In genomic region chr8:78436661-78437060, GRCm38 (mm10) we compare ENCODE assay signal across 10 mouse cellular contexts. TPM values are rescaled to one million over a fixed set of nuclear protein-coding genes. Genes with fewer than 3 reads are reported as not detected.
DNase-seq lines count a peak whose midpoint lies in the region; ATAC-seq and TF ChIP-seq lines count a peak whose summit lies in the region.
"Had no signal": no experiment of that assay in that cellular context is flagged by ENCODE, and none has a peak within 500 bp of the region (broad histone marks: within the 10 kb centered on the region; RNA-seq: fewer than 3 reads in every experiment).

No protein-coding gene starts in this region.

- DNase-seq in gastrocnemius, adult 2 months, result no peak
- DNase-seq in gastrocnemius, postnatal 25 days, result no peak
- no peak for DNase-seq in forebrain, postnatal 0 days
- DNase-seq in frontal cortex, postnatal 36 days (ENCODE audit: low spot score in 2 of 2), result no peak
- no peak for DNase-seq in spleen, postnatal 4 days (ENCODE audit: low spot score in 2 of 2)
- DNase-seq in embryo, embryonic 9.5 days (ENCODE audit: extremely low spot score), result no peak

- H3K4me2 ChIP-seq in forebrain, postnatal 0 days (ENCODE audit: low read depth), result peak overlapping the region; percentile 66
- H3K4me2 ChIP-seq in liver, embryonic 15.5 days, result peak overlapping the region; percentile 39; the same call in 1 of the 2 replicates

- ATAC-seq in forebrain, postnatal 0 days, result peak; percentile 32
- no peak for ATAC-seq in liver, embryonic 15.5 days (ENCODE audit: insufficient read depth)
- ATAC-seq: inflammation-experienced regulatory T-cells, adult 6 months had no signal

- no peaks in the 10 kb centered on the region for H3K36me3 ChIP-seq in E14TG2a.4 (ENCODE audit: insufficient read depth, low read length)
- no peaks in the 10 kb centered on the region for H3K36me3 ChIP-seq in forebrain, postnatal 0 days (ENCODE audit: insufficient read depth)
- H3K36me3 ChIP-seq in liver, embryonic 15.5 days (replicated peaks), result no peaks in the 10 kb centered on the region

- H3K9me3 ChIP-seq in E14TG2a.4 (ENCODE audit: low read length), result no peaks in the 10 kb centered on the region
- H3K9me3 ChIP-seq in forebrain, postnatal 0 days (ENCODE audit: low read length), result no peaks in the 10 kb centered on the region
- H3K9me3 ChIP-seq in liver, embryonic 15.5 days (replicated peaks), result no peaks in the 10 kb centered on the region

- intact Hi-C loops in gastrocnemius, adult 2 months (cut with DNase I), result no loop called here

- H3K4me3 ChIP-seq in gastrocnemius, adult 2 months, result peak overlapping the region; percentile 44
- H3K4me3 ChIP-seq in E14TG2a.4 (replicated peaks; ENCODE audit: low read length), result peak overlapping the region; percentile 79
- H3K4me3 ChIP-seq in forebrain, postnatal 0 days (ENCODE audit: low read depth, low read length), result peak overlapping the region; percentile 37
- no peak overlapping the region for H3K4me3 ChIP-seq in liver, embryonic 15.5 days (replicated peaks)

- WGBS in forebrain, postnatal 0 days, result 5% methylated on average over 23 of the region's 25 CpGs
- 1% methylated on average over 21 of the region's 25 CpGs for WGBS in liver, embryonic 15.5 days (ENCODE audit: insufficient replicate concordance)

- no peak overlapping the region for H3K27ac ChIP-seq in gastrocnemius, adult 2 months
- H3K27ac ChIP-seq in forebrain, postnatal 0 days (ENCODE audit: low read depth, low read length), result no peak overlapping the region
- no peak overlapping the region for H3K27ac ChIP-seq in liver, embryonic 15.5 days (replicated peaks)

- no peak overlapping the region for H3K9ac ChIP-seq in forebrain, postnatal 0 days
- H3K9ac ChIP-seq in liver, embryonic 15.5 days, result no peak overlapping the region

- H3K27me3 ChIP-seq in E14TG2a.4 (ENCODE audit: insufficient read depth, low read length), result peaks cover 70% of the 10 kb centered on the region
- peaks cover 62% of the 10 kb centered on the region for H3K27me3 ChIP-seq in forebrain, postnatal 0 days (ENCODE audit: insufficient read depth, low read length)
- H3K27me3 ChIP-seq in liver, embryonic 15.5 days, result peaks cover 92% of the 10 kb centered on the region

- H3K4me1 ChIP-seq in E14TG2a.4 (replicated peaks; ENCODE audit: low read depth, low read length), result peaks cover 51% of the 10 kb centered on the region
- peaks cover 4% of the 10 kb centered on the region; the same call in 1 of the 2 replicates for H3K4me1 ChIP-seq in forebrain, postnatal 0 days (ENCODE audit: insufficient read depth)
- no peaks in the 10 kb centered on the region for H3K4me1 ChIP-seq in liver, embryonic 15.5 days (replicated peaks)

- no peak for TF ChIP-seq CTCF in gastrocnemius, adult 2 months (IDR thresholded peaks at IDR 0.05)
- no peak for TF ChIP-seq CTCF in E14TG2a.4 (conservative IDR thresholded peaks at IDR 0.05; ENCODE audit: low read length)
- no peak for TF ChIP-seq CTCF in forebrain, postnatal 0 days (IDR thresholded peaks at IDR 0.05; ENCODE audit: low read depth)

RNA-seq across cellular contexts. Expression of gene Pou4f2, which starts 0.2 kb away (rescaled TPM):
- total RNA-seq in gastrocnemius, adult 2 months (2021), result not detected
- total RNA-seq in gastrocnemius, postnatal 25 days (2021), result not detected
- not detected in 2 replicates for total RNA-seq in forebrain, postnatal 0 days (2014; rRNA removed)
- polyA plus RNA-seq in forebrain, postnatal 0 days (2015; fragmentation: Nextera tagmentation; extraction: Ambion mirVana), result not detected in 2 replicates
- not detected in 2 replicates for polyA plus RNA-seq in liver, embryonic 15.5 days (2015; fragmentation: Nextera tagmentation; extraction: Ambion mirVana)
- polyA plus RNA-seq: inflammation-experienced regulatory T-cells, adult 6 months; spleen, adult 2 months had no signal
